Mouse (Mus musculus) forebrain, embryonic 14.5 days (tissue): ENCODE data around the gene Wfdc1. TPM values are rescaled to one million over a fixed set of nuclear protein-coding genes. Genes with fewer than 3 reads are reported as not detected.

Experiments used
- ATAC-seq: fragments of 200-750 bp; cut with Nextera tagmentation; 2 replicates; pipeline ENCODE4 v1.8.0; 2017; ENCODE audit warnings: mild to moderate bottlenecking, moderate library complexity
- DNase-seq: peaks from one replicate; pipeline ENCODE4 v3.0.0-alpha.2; 2015; ENCODE audit warnings: low spot score
- H3K27ac ChIP-seq: fragments of 300-500 bp; sonication (generic); 2 replicates; pipeline ENCODE4 v1.5.1; 2014; ENCODE audit warnings: low read depth, mild to moderate bottlenecking, control low read depth, low read length, moderate library complexity
- H3K27me3 ChIP-seq: fragments of 300-500 bp; sonication (generic); replicated peaks from 2 replicates; pipeline ENCODE4 v1.6.1; 2014; ENCODE audit warnings: low read length, control low read depth, mixed read lengths; ENCODE audit not compliant: control insufficient read depth, insufficient read depth
- H3K36me3 ChIP-seq: fragments of 300-500 bp; sonication (generic); 2 replicates; pipeline ENCODE4 v1.6.1; 2014; ENCODE audit warnings: low read length, control low read depth; ENCODE audit not compliant: control insufficient read depth, insufficient read depth
- H3K4me1 ChIP-seq: fragments of 300-500 bp; sonication (generic); 2 replicates; pipeline ENCODE4 v1.6.1; 2014; ENCODE audit warnings: antibody characterized with exemption, low read length, control low read depth; ENCODE audit not compliant: control insufficient read depth, insufficient read depth
- H3K4me2 ChIP-seq: fragments of 300-500 bp; sonication (generic); 2 replicates; pipeline ENCODE4 v1.6.1; 2014; ENCODE audit warnings: mild to moderate bottlenecking, control low read depth, low read length
- H3K4me3 ChIP-seq: fragments of 300-500 bp; sonication (generic); 2 replicates; pipeline ENCODE4 v1.5.1; 2014; ENCODE audit warnings: low read depth, low read length, control low read depth
- H3K9ac ChIP-seq: fragments of 300-500 bp; sonication (generic); 2 replicates; pipeline ENCODE4 v1.6.1; 2014; ENCODE audit warnings: mild to moderate bottlenecking, low read length, control low read depth, moderate library complexity
- H3K9me3 ChIP-seq: fragments of 300-500 bp; sonication (generic); replicated peaks from 2 replicates; pipeline ENCODE4 v1.6.1; 2016; ENCODE audit warnings: low read length, control low read depth, mixed read lengths; ENCODE audit not compliant: control insufficient read depth
- whole genome bisulfite sequencing: fragments of 180-500 bp; shearing (Covaris S2); extraction: QIAGEN DNeasy Blood & Tissue Kit; methylation state at CpG from one replicate; pipeline ENCODE4 v1.1.7; 2014; 5-methylcytosine and 5-hydroxymethylcytosine counted together
- polyA plus RNA-seq: library from polyadenylated mRNA; unstranded; fragments of >200 nt; fragmentation: Nextera tagmentation; extraction: Ambion mirVana; gene quantifications from 2 replicates; pipeline ENCODE4 v1.2.1, GENCODE M21; 2014

The Wfdc1 gene
- polyA plus RNA-seq, 1 experiment from 2014 or later: 3.7 TPM

GRCm38 (mm10) chr8:119669284-119669683 lies 3.1 kb downstream of the Wfdc1 start:
- Histone ChIP-seq H3K36me3 (no peaks in the 10 kb centered on the region), H3K27ac (no peak overlapping the region), H3K4me2 (no peak overlapping the region), H3K9ac (no peak overlapping the region), H3K9me3 (no peaks in the 10 kb centered on the region), H3K4me3 (no peak overlapping the region), H3K27me3 (no peaks in the 10 kb centered on the region), H3K4me1 (no peaks in the 10 kb centered on the region)
- DNase-seq (no peak), ATAC-seq (no peak)
- WGBS: 58% methylated on average over 12 of the region's 12 CpGs

- H3K36me3 ChIP-seq: no peaks in the 10 kb centered on the region
- H3K27ac ChIP-seq: no peak overlapping the region
- no peaks in the 10 kb centered on the region for H3K27me3 ChIP-seq
- H3K4me2 ChIP-seq: no peak overlapping the region
- DNase-seq (peak; percentile 11), ATAC-seq (no peak)
- WGBS: 65% methylated on average over 16 of the region's 16 CpGs
- H3K4me3 ChIP-seq: no peak overlapping the region
- no peaks in the 10 kb centered on the region for H3K4me1 ChIP-seq
- H3K9ac ChIP-seq: no peak overlapping the region
- no peaks in the 10 kb centered on the region for H3K9me3 ChIP-seq
Measured at GRCm38 (mm10) chr8:119670419-119671091, 4.4 kb downstream of the Wfdc1 start.

- no peaks in the 10 kb centered on the region for H3K27me3 ChIP-seq
- H3K9me3 ChIP-seq: no peaks in the 10 kb centered on the region
- 72% methylated on average over 10 of the region's 11 CpGs for WGBS
- H3K36me3 ChIP-seq: no peaks in the 10 kb centered on the region
- H3K9ac ChIP-seq: no peak overlapping the region
- ATAC-seq (no peak), DNase-seq (no peak)
- H3K27ac ChIP-seq: no peak overlapping the region
- no peak overlapping the region for H3K4me3 ChIP-seq
- no peak overlapping the region for H3K4me2 ChIP-seq
- no peaks in the 10 kb centered on the region for H3K4me1 ChIP-seq
Measured at GRCm38 (mm10) chr8:119673976-119674555, 7.9 kb downstream of the Wfdc1 start.

GRCm38 (mm10) chr8:119675457-119675856 lies 9.3 kb downstream of the Wfdc1 start:
- H3K4me2 ChIP-seq: no peak overlapping the region
- no peaks in the 10 kb centered on the region for H3K4me1 ChIP-seq
- H3K9me3 ChIP-seq: no peaks in the 10 kb centered on the region
- DNase-seq (no peak), ATAC-seq (no peak)
- no peaks in the 10 kb centered on the region for H3K36me3 ChIP-seq
- no peak overlapping the region for H3K27ac ChIP-seq
- H3K27me3 ChIP-seq: no peaks in the 10 kb centered on the region
- H3K4me3 ChIP-seq: no peak overlapping the region
- no peak overlapping the region for H3K9ac ChIP-seq
- 61% methylated on average over 5 of the region's 5 CpGs for WGBS

DNA sequence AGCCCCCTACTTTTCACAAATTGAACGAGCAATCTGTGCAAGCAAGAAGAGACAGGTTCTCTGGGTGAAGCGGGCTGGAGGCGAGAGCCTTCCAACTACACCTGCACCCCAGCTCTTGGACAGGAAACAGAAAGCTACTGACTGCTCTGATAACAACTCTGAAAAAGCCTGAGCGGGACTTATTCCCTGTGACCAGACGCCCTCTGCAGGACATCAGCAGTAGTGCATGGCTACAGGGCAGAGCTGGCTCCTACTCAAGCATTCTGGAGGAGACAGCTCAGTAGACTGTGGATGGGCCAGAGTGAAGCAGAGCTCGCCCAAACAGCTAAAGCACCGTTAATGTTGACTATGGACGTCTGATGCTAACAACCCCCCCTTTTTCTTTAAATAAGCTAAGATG lies 10.2 kb downstream of the Wfdc1 start:
- no peak overlapping the region for H3K4me3 ChIP-seq

DNA sequence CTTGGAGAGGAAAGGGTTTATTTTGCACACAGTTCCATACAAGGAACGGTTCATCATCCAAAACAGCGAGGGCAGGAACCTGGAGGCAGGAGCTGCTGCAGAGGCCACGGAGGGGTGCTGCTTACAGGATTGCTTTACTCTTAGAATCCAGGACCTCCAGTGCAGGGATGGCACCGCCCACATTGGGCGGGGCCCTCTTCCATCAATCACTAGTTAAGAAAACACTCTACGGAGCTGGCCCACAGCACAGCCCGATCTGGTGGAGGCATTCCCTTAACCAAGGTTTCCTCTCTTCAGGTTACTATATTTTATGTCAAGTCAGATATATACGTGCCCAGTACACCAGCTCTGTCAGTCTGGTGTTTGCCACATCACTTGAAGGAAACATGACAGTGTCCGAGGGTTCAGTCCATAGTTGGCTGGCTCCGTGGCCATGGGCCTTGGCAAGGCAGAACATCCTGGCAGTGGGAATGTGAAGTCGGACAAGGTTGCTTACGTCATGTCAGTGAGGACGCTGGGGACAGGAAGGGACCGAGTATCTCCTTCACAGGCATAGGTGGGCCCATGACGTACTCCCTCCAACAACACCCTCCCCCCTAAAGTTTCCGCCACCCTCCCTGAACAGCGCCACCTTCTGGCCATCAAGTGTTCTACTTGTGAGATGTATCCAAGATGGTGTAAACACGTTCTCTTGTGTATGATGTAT lies 12.1 kb downstream of the Wfdc1 start:
- no peaks in the 10 kb centered on the region for H3K27me3 ChIP-seq
- no peaks in the 10 kb centered on the region for H3K9me3 ChIP-seq
- no peak overlapping the region for H3K4me3 ChIP-seq
- DNase-seq (peak; percentile 50), ATAC-seq (peak; percentile 48; the same call in 1 of the 2 replicates)
- no peaks in the 10 kb centered on the region for H3K4me1 ChIP-seq
- H3K36me3 ChIP-seq: no peaks in the 10 kb centered on the region
- no peak overlapping the region for H3K9ac ChIP-seq
- peak overlapping the region; percentile 36; the same call in 1 of the 2 replicates for H3K4me2 ChIP-seq
- WGBS: 4% methylated on average over 18 of the region's 18 CpGs
- no peak overlapping the region for H3K27ac ChIP-seq

More for the DNA sequence above, 10.2 kb downstream of the Wfdc1 start:
- 18% methylated on average over 8 of the region's 8 CpGs for WGBS
- Histone ChIP-seq H3K4me2 (no peak overlapping the region), H3K9ac (no peak overlapping the region), H3K27ac (no peak overlapping the region), H3K27me3 (no peaks in the 10 kb centered on the region), H3K9me3 (no peaks in the 10 kb centered on the region), H3K4me1 (no peaks in the 10 kb centered on the region), H3K36me3 (no peaks in the 10 kb centered on the region)
- ATAC-seq: no peak
- DNase-seq: peak; percentile 91

DNA sequence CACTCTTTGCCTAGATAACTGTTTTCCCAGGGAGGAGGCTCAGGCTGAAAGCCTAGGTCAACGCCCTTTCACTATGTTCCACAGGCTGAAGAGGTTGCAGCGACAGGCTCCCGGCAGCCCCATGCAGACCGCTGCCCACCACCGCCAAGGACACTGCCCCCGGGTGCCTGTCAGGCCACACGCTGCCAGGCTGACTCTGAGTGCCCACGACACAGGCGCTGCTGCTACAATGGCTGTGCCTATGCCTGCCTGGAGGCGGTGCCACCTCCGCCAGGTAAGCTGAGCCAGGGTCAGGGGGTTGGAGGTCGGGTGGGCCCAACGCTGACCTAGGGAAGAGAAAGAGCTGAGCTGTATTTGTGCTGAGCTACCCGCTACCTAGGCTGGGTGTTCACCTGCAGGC lies 13.0 kb downstream of the Wfdc1 start:
- H3K36me3 ChIP-seq: no peaks in the 10 kb centered on the region
- no peaks in the 10 kb centered on the region for H3K27me3 ChIP-seq
- no peak overlapping the region for H3K27ac ChIP-seq
- no peak overlapping the region for H3K4me3 ChIP-seq
- no peak for ATAC-seq
- H3K9ac ChIP-seq: no peak overlapping the region
- no peak overlapping the region for H3K4me2 ChIP-seq
- DNase-seq: no peak
- H3K9me3 ChIP-seq: no peaks in the 10 kb centered on the region
- H3K4me1 ChIP-seq: no peaks in the 10 kb centered on the region
- WGBS: 61% methylated on average over 14 of the region's 14 CpGs

GRCm38 (mm10) chr8:119690602-119691001 lies 24.4 kb downstream of the Wfdc1 start:
- H3K9me3 ChIP-seq: no peaks in the 10 kb centered on the region
- H3K27me3 ChIP-seq: no peaks in the 10 kb centered on the region
- no peak overlapping the region for H3K4me2 ChIP-seq
- no peak overlapping the region for H3K4me3 ChIP-seq
- DNase-seq (no peak), ATAC-seq (no peak)
- H3K36me3 ChIP-seq: no peaks in the 10 kb centered on the region
- no peak overlapping the region for H3K9ac ChIP-seq
- 78% methylated on average over 6 of the region's 6 CpGs for WGBS
- no peak overlapping the region for H3K27ac ChIP-seq
- H3K4me1 ChIP-seq: no peaks in the 10 kb centered on the region

DNA sequence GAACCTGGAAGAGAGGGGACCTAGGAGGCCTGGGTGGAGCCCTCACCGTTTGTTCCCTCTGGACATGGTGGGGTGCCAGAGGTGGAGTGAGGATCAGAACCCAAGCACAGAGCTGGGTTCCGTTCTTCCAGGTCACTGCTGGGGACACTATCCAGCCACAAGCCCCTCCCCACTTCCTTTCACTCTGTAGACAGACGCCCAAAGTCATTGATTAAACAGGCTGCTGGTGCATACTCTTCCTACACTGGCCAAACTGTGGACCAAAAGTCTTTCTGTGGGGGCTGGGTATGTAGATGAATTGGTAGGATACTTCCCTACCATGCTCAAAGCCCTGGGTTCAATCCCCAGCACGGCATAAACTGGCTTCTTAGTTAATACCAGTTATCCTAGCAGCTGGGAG lies 25.8 kb downstream of the Wfdc1 start:
- ATAC-seq (no peak), DNase-seq (no peak)
- no peaks in the 10 kb centered on the region for H3K27me3 ChIP-seq
- H3K9me3 ChIP-seq: no peaks in the 10 kb centered on the region
- WGBS: 78% methylated on average over 4 of the region's 4 CpGs
- H3K4me1 ChIP-seq: no peaks in the 10 kb centered on the region
- H3K36me3 ChIP-seq: no peaks in the 10 kb centered on the region
- H3K4me3 ChIP-seq: no peak overlapping the region
- no peak overlapping the region for H3K9ac ChIP-seq
- H3K4me2 ChIP-seq: no peak overlapping the region
- no peak overlapping the region for H3K27ac ChIP-seq
